Mouse (Mus musculus) 3134 (cell line): ENCODE measurements around the gene Gm47841.

Source experiments
- DNase-seq: peaks from one replicate; pipeline ENCODE4 v3.0.0-alpha.2; 2011; ENCODE audit warnings: low spot score; ENCODE audit not compliant: insufficient read length; ENCODE audit errors: extremely low read depth

Gm47841 gene

DNA sequence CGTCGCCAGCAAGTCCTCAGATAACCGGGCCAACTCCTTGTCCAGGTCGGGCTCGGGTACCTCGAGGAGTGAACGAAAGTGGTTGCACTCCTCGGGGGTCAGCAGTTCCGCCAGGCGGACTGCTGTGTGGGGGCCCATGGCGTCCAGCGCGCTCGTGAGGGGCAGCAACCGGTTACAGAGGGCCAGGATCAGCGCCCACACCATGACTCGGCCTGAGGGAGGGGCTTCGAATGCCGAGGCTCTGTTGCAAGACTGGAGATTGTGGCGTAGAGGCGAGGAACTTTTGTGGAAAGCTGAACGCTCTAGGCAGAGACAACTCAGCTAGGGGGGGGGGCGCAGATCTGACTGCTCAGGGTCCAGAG lies at the start of gene Gm47841:
Gm47841 (minus strand) TSS at position 204 of the 362 bp plus-strand sequence.
- DNase-seq = no peak

DNA sequence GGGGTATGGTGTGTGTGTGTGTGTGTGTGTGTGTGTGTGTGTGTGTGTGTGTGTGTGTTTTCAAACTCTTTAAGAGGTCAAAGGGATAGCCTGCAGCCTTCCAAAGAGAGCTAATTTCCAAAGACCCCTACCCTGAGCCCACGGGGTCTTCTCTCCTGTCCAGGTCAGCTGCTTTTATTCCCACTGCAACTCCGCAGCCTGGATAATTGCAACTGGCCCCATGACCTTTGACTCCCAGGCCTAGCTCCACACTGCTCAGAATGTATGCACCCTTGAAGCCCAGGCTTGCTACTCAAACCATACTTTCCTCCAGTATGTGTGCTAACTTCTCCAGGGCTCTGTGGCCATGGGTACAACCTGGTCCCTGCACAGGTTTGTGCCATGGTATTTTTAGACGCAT lies 48.2 kb upstream of the Gm47841 start:
- DNase-seq = no peak

DNA sequence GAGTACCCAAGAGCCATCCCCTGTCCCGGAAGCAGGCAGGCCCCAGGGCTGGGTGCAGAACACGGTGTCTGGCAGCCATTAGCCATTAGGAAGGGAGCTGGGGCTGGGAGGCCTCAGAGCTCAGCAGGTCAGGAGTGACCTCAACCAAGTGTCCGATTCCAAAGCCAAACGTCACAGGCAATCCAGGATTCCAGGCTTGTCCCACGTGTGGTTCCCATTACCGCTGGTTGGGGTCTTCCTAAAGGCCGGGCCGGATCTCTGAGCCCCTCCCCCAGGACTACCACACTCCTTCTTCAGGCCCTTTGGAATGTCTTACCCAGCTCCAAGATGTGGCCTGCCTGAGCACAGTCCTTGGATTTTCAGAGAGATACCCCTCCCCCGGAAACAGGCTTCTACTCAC lies 47.8 kb upstream of the Gm47841 start:
- DNase-seq = no peak

DNA sequence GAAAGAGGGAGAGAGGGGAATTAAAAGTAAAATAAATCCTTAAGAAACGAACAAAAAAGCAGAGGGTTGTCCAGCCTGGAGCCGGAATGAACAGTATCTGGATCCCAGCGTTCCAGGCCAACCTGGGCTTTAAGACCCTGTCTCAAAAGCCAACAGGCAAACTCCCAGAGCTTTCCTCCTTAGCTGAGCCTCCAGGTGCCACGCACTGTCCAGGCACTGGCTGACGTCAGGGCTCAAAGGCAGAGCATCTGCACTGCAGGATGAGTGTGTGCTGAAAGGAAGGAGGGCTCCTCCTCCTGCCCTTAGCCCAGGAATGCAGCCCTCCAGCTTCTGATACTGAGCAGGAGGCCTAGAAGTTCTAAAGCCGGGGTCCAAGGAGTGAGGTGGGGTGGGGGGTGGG lies 46.8 kb upstream of the Gm47841 start:
- DNase-seq = no peak

DNA sequence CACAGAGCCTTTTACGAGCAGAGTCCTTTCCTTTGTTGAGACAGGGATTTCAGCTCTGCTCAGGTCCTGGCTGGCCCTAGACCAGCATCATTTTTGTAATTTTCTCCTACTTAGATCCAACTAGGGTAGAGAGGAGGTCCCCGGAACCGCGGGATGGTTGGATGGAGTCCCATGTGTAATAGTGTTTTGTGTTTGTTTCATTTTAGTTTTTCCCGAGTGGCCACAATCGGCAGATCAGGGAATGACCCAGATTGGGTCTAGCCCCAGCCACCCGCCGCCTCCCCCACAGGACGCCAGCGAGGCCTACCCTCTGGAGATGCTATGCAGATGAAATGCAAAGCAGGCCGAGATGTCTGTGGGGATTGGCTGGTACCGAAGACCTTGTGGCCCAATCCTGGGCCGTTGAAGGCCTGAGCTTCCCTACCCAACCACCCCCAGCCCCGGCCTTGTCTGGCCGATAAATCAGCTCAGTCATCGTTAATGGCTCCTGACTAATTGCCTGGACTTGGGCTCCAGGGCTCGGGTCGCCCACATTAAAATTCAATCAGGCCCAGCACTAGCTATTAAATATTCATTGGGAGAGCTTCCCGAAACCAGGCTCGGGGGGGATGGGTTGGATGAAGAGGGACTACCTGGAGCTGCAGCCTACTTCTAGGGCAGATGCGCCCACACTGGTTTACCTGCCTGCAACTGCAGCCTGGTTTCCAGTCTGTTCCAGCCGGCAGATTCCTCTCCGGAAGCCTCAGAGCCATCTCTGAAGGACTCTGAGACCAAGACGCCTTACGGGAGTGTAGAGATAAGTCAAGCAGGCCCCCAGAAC lies 45.8 kb upstream of the Gm47841 start:
- no peak for DNase-seq

DNA sequence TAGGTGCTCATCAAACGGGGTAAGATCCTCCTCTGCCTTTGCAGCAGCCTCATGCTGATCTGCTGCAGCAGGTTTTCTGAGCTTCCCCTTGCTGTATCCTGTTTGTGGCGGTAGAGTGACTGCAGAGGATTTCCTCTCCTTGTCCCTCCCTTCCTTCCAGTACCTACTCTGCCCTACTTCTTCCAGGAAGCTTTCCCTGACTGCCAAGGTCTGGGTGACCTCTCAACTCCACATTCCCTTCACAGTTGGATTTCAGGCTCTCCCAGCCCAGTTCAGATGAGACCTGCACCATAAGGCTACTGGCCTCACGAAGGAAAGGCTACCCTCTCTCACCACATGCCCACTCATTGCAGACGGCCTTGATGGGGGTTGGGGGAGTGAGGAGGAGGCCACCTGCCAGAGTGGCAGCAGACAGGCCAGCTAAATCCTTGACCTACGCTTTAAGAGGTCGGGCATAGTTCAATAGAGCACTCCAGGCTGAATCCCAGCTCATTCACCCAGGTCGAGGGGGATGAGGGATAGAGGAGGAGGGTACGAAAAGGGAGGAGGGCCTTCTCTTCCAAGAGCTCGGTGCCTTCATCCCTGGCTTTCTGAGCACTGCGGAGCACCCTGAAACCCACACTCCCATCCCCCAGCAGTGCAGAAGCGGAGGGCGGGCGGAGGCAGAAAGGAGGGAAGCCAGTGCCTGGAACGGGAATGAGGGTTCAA lies 45.1 kb upstream of the Gm47841 start:
- no peak for DNase-seq

DNA sequence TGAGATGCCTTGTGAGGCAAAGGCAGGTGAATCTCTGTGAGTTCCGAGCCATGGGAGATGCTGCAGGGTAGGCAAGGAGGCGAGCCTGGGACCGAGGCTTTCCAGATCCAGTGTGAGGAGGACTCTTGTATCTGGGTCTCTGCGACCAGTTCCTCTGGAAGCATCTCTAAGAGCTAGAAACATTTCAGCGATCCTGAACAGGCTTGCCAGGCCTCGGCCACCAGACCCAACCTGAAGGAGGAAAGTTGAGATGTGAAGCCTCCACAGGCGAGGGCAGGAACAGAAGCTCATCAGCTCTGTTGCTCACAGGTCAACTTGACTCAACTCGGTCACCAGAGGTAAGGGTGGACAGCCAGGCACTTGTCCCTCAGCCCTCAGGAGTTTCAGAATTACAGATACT lies 44.4 kb upstream of the Gm47841 start:
- DNase-seq = no peak

DNA sequence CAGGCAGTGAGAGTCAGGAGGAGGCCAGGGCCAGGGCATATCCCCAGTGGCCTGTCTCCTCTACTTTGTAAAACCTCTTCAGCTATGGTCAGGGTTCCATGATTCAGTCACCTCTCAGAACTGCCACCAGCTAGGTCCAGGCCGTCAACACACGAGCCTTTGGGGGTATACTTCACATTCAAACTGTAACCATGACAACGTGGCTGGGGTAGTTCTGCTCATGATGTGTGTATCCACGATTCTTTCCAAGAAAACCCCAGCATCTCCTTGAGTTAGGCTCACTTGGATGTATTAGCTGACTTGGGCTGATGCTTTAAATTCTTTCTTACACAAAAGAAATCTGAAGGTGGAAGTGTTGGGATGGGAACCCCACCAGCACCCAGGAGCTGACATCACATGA lies 41.1 kb upstream of the Gm47841 start:
- no peak for DNase-seq

DNA sequence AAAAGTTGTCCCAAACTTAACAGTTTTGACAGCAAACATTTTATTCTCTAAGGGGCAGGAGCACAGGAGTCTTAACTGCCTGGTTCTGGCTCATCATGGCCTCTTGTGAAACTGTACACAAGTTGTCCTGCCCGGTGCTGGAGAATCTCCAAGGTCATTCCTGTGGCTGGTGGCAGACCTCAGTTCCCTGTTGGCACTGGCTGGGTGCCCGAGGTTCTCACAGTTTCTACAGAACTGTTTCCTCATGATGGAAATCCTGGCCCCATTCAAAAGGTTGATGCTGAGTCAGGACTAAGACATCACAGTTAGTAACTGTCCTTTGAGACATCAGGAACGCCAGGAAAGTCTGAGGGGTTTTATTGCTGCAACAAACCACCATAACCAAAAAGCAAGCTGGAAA lies 39.8 kb upstream of the Gm47841 start:
- peak; percentile 80 for DNase-seq

DNA sequence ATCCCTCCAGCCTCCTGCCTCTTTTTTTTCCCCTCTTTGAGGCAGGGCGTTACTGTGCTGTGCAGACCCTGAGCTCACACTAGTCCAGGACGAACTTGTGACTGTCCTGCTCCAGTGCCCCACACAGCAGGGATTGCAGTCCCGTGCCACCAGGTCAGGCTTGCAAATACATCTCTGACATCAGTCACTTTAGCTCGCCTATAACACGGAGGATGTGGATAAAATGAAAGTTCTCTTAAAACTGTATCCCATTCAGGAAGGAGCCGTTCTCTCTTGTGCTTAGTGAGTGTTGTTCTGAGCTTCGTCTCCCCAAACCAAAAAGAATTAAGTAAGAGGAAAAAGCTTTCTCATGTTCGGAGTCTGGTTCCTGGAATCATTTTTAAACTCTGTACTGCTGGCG lies 39.3 kb upstream of the Gm47841 start:
- DNase-seq = no peak

DNA sequence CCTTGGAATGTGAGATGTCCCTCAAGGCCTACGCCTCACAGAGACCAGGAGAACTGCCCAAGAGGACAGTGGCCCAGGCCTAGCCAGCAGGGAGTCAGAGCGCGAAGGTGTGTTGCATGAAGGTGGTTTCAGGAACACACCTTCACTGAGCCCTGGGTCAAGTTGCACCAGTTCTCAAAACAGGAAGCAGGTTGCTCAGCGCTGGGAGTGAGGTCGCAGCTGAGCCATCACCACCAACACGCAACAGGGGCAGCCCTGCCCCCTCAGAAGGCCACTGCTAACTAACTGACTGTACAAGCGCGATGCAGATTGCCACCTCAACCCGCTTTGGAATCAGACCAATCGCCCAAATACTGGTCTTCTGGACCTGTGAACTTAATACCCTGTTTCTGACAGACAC lies 37.3 kb upstream of the Gm47841 start:
- no peak for DNase-seq

DNA sequence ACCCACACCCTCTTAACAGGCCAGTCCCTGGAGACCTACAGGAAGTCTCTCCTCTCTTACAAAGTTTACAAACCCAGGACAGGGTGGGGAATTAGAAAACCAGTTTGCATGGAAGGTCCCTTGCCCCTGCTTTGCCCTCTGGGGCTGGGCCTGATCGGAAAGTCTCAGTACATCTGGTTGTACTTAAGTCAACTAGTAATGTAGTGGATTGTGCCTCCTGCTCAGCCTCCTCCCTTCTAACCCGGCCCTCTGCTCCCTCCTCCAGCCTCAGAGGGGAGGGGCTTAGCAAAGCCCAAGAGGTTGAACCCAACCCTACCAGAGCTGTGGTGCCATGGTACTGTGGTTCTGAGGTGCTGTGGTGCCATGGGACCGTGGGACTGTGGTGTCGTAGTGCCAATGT lies 35.0 kb upstream of the Gm47841 start:
- no peak for DNase-seq

DNA sequence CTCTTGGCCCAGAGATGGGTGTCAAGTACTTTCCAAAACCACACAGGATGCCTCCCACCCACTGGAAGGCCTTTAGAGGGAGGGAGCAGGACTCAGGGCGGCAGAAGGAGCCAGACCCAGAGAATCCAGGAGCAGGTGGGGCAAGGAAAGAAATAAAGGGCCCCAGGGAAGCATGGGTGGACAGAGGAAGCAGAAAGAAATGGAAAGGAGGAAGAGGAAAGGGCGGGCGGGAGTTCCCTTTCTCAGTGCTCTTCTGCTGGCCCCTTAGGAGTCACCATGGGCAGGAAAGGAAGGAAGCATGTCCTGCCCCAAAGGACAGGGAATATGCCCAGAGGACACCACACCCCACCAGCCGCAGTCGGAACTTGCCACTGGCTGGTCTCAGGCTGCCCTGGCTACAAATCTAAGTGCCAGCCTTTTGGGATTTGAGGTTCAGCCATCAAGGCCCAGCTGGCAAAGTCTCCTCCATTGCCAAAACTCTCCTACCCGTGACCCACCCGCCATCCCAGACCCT lies 33.9 kb upstream of the Gm47841 start:
- DNase-seq = no peak

DNA sequence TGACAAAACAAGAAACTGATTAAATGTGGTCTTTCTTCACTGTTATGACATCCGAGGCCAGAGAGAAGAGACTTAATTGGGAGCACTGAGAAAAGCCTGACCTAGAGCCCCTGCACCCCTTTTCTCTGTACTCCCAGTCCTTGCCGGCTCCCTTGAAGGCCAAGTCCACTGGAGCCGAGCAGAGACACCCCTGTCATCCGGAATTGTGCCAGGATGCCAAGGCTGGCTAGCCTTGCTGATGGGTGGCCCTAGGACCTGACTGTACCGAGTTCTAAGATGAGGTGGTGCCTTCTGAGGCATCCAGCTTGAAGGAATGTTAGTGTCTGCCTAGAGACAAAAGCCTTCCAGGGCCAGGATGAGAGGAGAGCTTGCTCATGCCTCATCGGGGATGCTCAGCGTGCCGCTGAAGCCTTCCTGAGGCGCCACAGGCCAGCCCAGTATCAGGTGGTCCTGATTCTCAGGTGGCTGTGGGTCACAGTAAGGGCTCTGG lies 32.9 kb upstream of the Gm47841 start:
- no peak for DNase-seq

DNA sequence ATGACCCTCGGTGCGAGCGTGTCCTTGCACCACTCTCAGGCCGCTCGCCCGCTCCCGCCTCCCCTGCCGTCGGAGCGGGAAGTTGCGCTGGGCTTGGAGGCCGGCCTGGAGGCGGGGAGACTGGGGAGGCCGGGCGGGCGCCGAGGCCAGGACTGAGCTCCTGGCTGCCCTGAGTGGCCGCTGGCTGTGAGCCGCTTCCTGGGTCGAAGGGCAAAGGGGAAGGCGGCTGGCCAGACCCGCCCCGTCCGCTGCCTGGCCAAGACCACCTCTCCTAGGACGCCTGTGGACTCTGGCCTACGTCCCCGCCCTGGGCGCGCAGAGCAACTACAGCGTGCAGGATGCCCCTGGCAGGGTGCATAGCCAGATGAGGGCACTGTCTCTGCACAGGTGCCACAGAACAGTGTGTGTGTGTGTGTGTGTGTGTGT lies 31.5 kb upstream of the Gm47841 start:
- DNase-seq = no peak

DNA sequence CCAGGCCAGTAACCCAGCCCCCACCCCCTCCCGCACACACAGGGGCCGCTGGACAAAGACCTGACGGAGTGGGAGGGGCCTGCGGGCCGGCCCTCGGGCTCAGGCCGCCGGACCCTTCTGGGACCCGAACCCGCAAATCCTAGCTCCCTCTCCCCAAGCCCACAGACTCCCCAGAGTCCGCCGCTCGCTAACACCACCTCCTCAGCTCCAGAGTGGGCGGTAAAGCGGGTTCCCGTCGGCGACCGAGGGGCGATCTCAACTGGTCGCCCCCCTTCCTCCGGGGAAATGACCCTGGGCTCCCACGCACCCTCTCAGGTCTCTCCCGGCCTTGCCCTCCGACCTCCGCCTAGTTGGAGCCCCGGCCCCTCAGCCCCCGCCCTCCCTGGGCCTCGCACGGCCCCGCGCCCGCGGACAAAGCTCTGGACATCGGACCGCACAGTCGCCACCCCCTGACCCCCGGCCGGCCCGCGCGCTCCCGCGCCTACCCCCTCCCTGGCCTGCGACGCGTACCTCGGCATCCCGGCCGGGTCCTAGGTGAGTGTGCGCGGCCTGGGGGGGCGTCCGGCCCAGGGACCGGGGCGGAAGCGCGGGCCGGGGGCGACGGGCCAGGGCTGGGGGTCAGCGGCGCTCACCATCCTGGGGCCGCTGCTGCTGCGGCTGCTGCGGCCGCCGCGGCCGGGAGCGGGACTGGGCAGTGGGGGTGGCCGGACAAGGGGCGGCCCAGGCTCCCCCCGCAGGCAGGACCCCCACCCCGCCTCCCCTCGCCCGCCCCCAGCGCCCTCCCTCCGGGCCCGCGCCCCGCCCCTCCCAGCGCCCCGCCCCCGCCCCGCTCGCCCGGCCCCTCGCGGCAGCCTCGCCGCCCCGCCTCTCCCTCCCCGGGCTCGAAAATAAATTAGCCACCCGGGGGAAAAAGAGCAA lies 30.9 kb upstream of the Gm47841 start, which contains the start of gene Fignl2:
Fignl2 (minus strand) TSS at position 755 of the 918 bp plus-strand sequence.
- DNase-seq = no peak

DNA sequence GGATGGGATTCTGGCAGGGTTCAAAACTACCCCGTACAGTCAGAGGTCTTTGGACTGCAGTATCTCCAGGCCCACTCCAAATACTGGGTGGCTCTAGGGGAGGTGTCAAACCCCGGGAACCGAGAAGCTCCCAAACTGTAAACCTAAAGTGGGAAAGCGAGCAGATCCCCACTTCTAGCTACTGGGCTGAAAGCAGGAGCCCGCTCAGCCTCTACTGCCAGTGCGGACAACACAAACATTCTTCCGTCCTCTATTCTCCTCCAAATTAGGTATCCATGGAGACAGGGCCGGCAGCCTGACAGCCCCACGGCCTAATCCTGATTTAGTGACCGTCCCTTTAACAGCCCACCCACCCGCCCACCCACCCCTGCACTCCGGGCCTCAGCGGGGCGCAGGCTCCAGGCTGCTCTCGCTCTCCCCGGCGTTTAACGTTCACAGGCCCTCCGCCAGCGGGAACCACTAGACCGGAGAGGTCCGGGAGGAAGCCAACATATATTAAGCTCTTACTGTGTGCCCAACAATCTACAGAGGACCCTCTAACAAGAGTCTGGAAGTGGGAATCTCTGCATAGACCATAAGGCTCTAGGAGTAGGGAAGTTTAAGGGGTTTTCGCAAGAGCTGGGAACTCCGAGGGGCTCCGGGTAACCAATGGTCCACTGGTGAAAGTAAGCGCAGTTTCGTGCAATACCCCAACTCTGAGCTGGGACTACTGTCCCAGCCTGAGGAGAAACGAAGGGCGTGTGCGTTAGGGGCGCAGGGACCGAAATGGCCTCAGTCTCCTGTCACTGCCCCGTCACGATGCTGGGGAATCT lies 30.0 kb upstream of the Gm47841 start:
- DNase-seq = no peak

DNA sequence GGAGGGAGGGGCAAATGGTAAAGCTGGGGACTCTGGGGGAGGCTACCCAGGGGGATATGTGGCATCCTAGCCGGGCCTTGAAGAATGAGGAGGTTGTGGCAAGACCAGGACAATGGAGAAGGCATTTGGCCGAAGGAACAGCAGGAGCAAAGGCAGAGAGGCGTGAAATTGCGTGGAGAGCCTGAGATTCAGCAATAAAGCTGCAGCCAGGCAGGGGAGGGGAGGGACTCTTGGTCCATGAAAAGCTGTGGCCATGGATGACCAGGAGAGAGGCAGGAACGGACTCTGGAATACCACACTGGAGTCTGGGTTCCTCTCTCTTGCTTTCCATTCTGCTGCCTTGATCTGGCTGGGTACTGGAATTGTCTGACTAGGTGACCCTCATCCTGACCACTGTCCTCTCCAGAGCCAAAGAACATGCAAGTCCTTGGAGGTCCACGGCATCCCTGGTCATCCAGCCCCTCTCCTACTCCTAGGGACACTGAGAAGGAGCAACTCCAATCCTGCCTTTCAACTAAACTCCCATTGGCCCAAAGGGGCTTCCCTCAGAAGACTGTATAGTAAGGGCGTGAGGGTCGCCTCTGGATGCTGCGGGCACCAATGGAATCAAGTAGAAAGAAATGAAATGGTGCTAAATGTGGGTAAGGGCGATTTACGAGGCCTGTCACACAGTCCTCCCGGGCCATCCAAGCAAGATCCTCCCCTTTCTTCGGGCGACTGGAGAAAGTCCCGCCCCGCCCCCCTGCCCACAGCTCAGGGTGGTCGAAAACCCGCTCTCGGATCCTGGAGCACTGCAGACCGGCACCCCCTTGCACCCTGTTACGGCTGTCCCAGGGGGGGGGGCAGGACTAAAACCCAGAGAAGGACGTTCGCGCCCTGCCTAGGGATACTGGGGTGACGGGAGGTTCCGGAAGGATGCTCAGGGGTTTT lies 29.1 kb upstream of the Gm47841 start:
- no peak for DNase-seq

DNA sequence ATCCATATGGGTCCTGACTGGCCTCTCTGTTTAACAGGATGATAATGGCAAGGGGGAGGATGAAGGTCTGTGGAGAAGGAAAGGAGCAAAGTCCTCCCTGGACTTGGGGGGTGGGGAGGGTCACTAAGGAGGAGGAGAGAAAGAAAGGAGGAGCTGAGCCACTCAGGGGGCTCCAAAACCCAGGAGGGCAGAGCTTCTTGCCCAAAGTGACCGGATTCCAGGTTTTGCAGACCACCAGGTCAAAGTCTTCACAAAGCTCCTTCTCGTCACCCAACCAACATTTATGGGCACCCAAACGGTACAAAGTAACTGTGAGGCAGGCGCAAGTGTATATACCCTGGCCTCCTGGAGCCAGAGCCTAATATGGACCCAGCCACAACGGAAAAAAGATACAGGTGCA lies 28.5 kb upstream of the Gm47841 start:
- no peak for DNase-seq
